Mouse (Mus musculus) ES-Bruce4 (cell line): ENCODE results near the gene Mrpl52. TPM values are rescaled to one million over a fixed set of nuclear protein-coding genes. Genes with fewer than 3 reads are reported as not detected.

ENCODE experiments used
- H3K27ac ChIP-seq: 2 replicates; pipeline ENCODE4 v1.5.1; 2012; ENCODE audit warnings: low read length, inconsistent platforms; ENCODE audit not compliant: insufficient read depth
- H3K27me3 ChIP-seq: 2 replicates; pipeline ENCODE4 v1.6.1; 2012; ENCODE audit warnings: mild to moderate bottlenecking, low read length, inconsistent platforms; ENCODE audit not compliant: control insufficient read depth, poor library complexity, insufficient read depth, severe bottlenecking
- H3K36me3 ChIP-seq: 2 replicates; pipeline ENCODE4 v1.6.1; 2012; ENCODE audit warnings: inconsistent platforms, mild to moderate bottlenecking, low read length, moderate library complexity; ENCODE audit not compliant: control insufficient read depth, poor library complexity, insufficient read depth, severe bottlenecking
- H3K4me1 ChIP-seq: one replicate; pipeline ENCODE4 v1.8.1; 2011; ENCODE audit warnings: low read length; ENCODE audit not compliant: control insufficient read depth, insufficient read depth
- H3K4me3 ChIP-seq: 2 replicates; pipeline ENCODE4 v1.5.1; 2011; ENCODE audit warnings: low read depth, mild to moderate bottlenecking, low read length
- H3K9ac ChIP-seq: 2 replicates; pipeline ENCODE4 v1.6.1; 2012; ENCODE audit warnings: low read depth, mild to moderate bottlenecking, inconsistent platforms; ENCODE audit not compliant: poor library complexity, severe bottlenecking
- H3K9me3 ChIP-seq: replicated peaks from 2 replicates; pipeline ENCODE4 v1.6.1; 2012; ENCODE audit warnings: mild to moderate bottlenecking, low read length, inconsistent platforms; ENCODE audit not compliant: control insufficient read depth, poor library complexity, insufficient read depth, severe bottlenecking
- CTCF ChIP-seq: IDR thresholded peaks from one replicate; pipeline ENCODE4 v1.8.1; 2011; ENCODE audit warnings: low read depth, low read length
- EP300 ChIP-seq: IDR thresholded peaks from 2 replicates; pipeline ENCODE4 v1.6.1; 2011; ENCODE audit warnings: low read depth, low read length; ENCODE audit not compliant: insufficient read depth
- POLR2A ChIP-seq: IDR thresholded peaks from one replicate; pipeline ENCODE4 v1.8.1; 2011; ENCODE audit warnings: low read length; ENCODE audit not compliant: insufficient read depth
- polyA plus RNA-seq: library from polyadenylated mRNA; stranded (reverse); fragments of >200 nt; gene quantifications from 2 replicates; pipeline ENCODE4 v1.2.4, GENCODE M21; 2011; ENCODE audit warnings: low read depth; ENCODE audit not compliant: missing spikeins, insufficient read depth, insufficient read length

The Mrpl52 gene
- polyA plus RNA-seq, 1 experiment = 114 TPM

GRCm38 (mm10) chr14:54477172-54477909, 50.6 kb downstream of the Mrpl52 start:
- no peak overlapping the region for H3K27ac ChIP-seq
- no peaks in the 10 kb centered on the region for H3K4me1 ChIP-seq
- no peaks in the 10 kb centered on the region for H3K9me3 ChIP-seq
- no peak overlapping the region for H3K4me3 ChIP-seq
- H3K27me3 ChIP-seq = no peaks in the 10 kb centered on the region
- H3K9ac ChIP-seq = no peak overlapping the region
- no peak for TF ChIP-seq CTCF
- TF ChIP-seq EP300 = no peak
- no peak for TF ChIP-seq POLR2A
- no peaks in the 10 kb centered on the region for H3K36me3 ChIP-seq

Other genes starting within 250 kb of the Mrpl52 start
- 119 and 129 TPM in 2 replicates for gene Dad1, start 172.8 kb upstream of the Mrpl52 start, polyA plus RNA-seq
- gene Abhd4, start 172.7 kb upstream of the Mrpl52 start, polyA plus RNA-seq = 102 and 109 TPM in 2 replicates
- not detected in 2 replicates for gene Olfr49, start 142.0 kb upstream of the Mrpl52 start, polyA plus RNA-seq
- 86.1 and 96.4 TPM in 2 replicates for gene Oxa1l, start 66.1 kb upstream of the Mrpl52 start, polyA plus RNA-seq
- 46.6 and 47.7 TPM in 2 replicates for gene Slc7a7, start 9.1 kb upstream of the Mrpl52 start, polyA plus RNA-seq
- 50.4 and 60.7 TPM in 2 replicates for gene Mmp14, start 4.7 kb downstream of the Mrpl52 start, polyA plus RNA-seq
- 22.9 and 25.8 TPM in 2 replicates for gene Lrp10, start 37.2 kb downstream of the Mrpl52 start, polyA plus RNA-seq
- 2.6 and 4.0 TPM in 2 replicates for gene Rem2, start 49.2 kb downstream of the Mrpl52 start, polyA plus RNA-seq
- 165 and 183 TPM in 2 replicates for gene Prmt5, start 90.6 kb downstream of the Mrpl52 start, polyA plus RNA-seq
- gene Haus4, start 127.7 kb downstream of the Mrpl52 start, polyA plus RNA-seq = 68.6 and 72.3 TPM in 2 replicates
- 112 TPM in 2 replicates for gene Ajuba, start 150.6 kb downstream of the Mrpl52 start, polyA plus RNA-seq
- 8.4 and 9.2 TPM in 2 replicates for gene 4931414P19Rik, start 179.1 kb downstream of the Mrpl52 start, polyA plus RNA-seq
- 206 and 225 TPM in 2 replicates for gene Psmb5, start 191.1 kb downstream of the Mrpl52 start, polyA plus RNA-seq
- 0.21 and 0.64 TPM in 2 replicates for gene Psmb11, start 194.5 kb downstream of the Mrpl52 start, polyA plus RNA-seq
- not detected in 2 replicates for gene Gm17606, start 214.0 kb downstream of the Mrpl52 start, polyA plus RNA-seq
- gene Cdh24, start 214.5 kb downstream of the Mrpl52 start, polyA plus RNA-seq = 6.0 and 6.4 TPM in 2 replicates